Mouse (Mus musculus): ENCODE results near the gene Ppp1cc.
"Not testable (repeated sequence)": the region's sequence is repeated elsewhere in the genome, so short reads cannot be mapped to it uniquely, and the experiment has no call there.

The Ppp1cc gene

GRCm38 (mm10) chr5:122168344-122169069 is 10.4 kb downstream of the Ppp1cc start:
- no peak for DNase-seq

GRCm38 (mm10) chr5:122171058-122171457 is 13.0 kb downstream of the Ppp1cc start:
- no peak for DNase-seq

- no peak for DNase-seq
Measured at GRCm38 (mm10) chr5:122175402-122175801, 17.3 kb downstream of the Ppp1cc start.

GRCm38 (mm10) chr5:122175961-122176360 is 17.9 kb downstream of the Ppp1cc start:
- DNase-seq, result no peak

GRCm38 (mm10) chr5:122176398-122176797 is 18.3 kb downstream of the Ppp1cc start:
- DNase-seq, result peak; percentile 68 to 71

- no peak for DNase-seq
Measured at GRCm38 (mm10) chr5:122179665-122180064, 21.6 kb downstream of the Ppp1cc start.

- DNase-seq, result peak; percentile 54 to 74
Measured at GRCm38 (mm10) chr5:122184283-122184806, 26.3 kb downstream of the Ppp1cc start.

GRCm38 (mm10) chr5:122184858-122185257 is 26.8 kb downstream of the Ppp1cc start:
- not testable (repeated sequence) for DNase-seq

GRCm38 (mm10) chr5:122189115-122189514 is 31.0 kb downstream of the Ppp1cc start:
- DNase-seq, result no peak

- no peak for DNase-seq
Measured at GRCm38 (mm10) chr5:122190465-122190864, 32.4 kb downstream of the Ppp1cc start.

- no peak for DNase-seq
Measured at GRCm38 (mm10) chr5:122191269-122192063, 33.4 kb downstream of the Ppp1cc start.

GRCm38 (mm10) chr5:122192347-122192746 is 34.3 kb downstream of the Ppp1cc start:
- DNase-seq, result no peak

GRCm38 (mm10) chr5:122200872-122201271 is 42.8 kb downstream of the Ppp1cc start:
- DNase-seq, result no peak

- peak in 1 of 2 experiments; percentile 4 for DNase-seq
Measured at GRCm38 (mm10) chr5:122201904-122202303, 43.8 kb downstream of the Ppp1cc start.

- DNase-seq, result no peak
Measured at GRCm38 (mm10) chr5:122204180-122204579, 46.1 kb downstream of the Ppp1cc start.

- no peak for DNase-seq
Measured at GRCm38 (mm10) chr5:122206475-122206874, 48.4 kb downstream of the Ppp1cc start, which contains the start of gene Hvcn1. TSS of gene Hvcn1 (plus strand) at chr5:122206804.

GRCm38 (mm10) chr5:122208909-122209308 is 50.8 kb downstream of the Ppp1cc start:
- DNase-seq, result peak; percentile 58 to 76

GRCm38 (mm10) chr5:122209591-122210368 is 51.7 kb downstream of the Ppp1cc start:
- DNase-seq, result peak; percentile 76 to 85

- DNase-seq, result peak in 1 of 2 experiments; percentile 9
Measured at GRCm38 (mm10) chr5:122210890-122211289, 52.8 kb downstream of the Ppp1cc start.

- peak in 1 of 2 experiments; percentile 5 for DNase-seq
Measured at GRCm38 (mm10) chr5:122212125-122212524, 54.0 kb downstream of the Ppp1cc start.

- peak in 1 of 2 experiments; percentile 18 for DNase-seq
Measured at GRCm38 (mm10) chr5:122212820-122213219, 54.7 kb downstream of the Ppp1cc start.

- no peak for DNase-seq
Measured at GRCm38 (mm10) chr5:122213861-122214260, 55.8 kb downstream of the Ppp1cc start.

- no peak for DNase-seq
Measured at GRCm38 (mm10) chr5:122217636-122218035, 59.6 kb downstream of the Ppp1cc start.
